Mouse (Mus musculus) MEL (cell line): ENCODE measurements at regions not wholly inside any gene's neighbourhood (a gene's known extent, or its start where the extent isn't known, plus 50 kb on each side); places are given as distances from the start of the nearest gene placed in this dataset.

Experiments
- CTCF ChIP-seq, 3 experiments: IDR thresholded peaks in 2 of 3; conservative IDR thresholded peaks in 1 of 3; 2 replicates each; pipeline ENCODE4 v1.5.1; 2011 to 2012; ENCODE audit warnings: low read length in 3 of 3, low read depth in 2 of 3, mild to moderate bottlenecking in 2 of 3, improper control_type of control experiment in 1 of 3, inconsistent platforms in 1 of 3, mixed read lengths in 1 of 3, moderate library complexity in 1 of 3; ENCODE audit not compliant: control insufficient read depth in 1 of 3, insufficient read depth in 1 of 3, poor library complexity in 1 of 3, severe bottlenecking in 1 of 3
- EP300 ChIP-seq, 2 experiments: IDR thresholded peaks; 2 replicates each; pipeline ENCODE4 v1.6.1; 2011; ENCODE audit warnings: improper control_type of control experiment in 2 of 2, low read length in 2 of 2, low read depth in 1 of 2, mild to moderate bottlenecking in 1 of 2
- MAX ChIP-seq: IDR thresholded peaks from 2 replicates; pipeline ENCODE4 v1.6.1; 2011; ENCODE audit warnings: low read length, improper control_type of control experiment
- MYC ChIP-seq: IDR thresholded peaks from 2 replicates; pipeline ENCODE4 v1.6.1; 2011; ENCODE audit warnings: low read depth, mild to moderate bottlenecking, low read length, improper control_type of control experiment, moderate library complexity
- POLR2A ChIP-seq, 2 experiments: IDR thresholded peaks; 2 replicates each; pipeline ENCODE4 v1.6.1; 2011 to 2012; ENCODE audit warnings: low read length in 2 of 2, mild to moderate bottlenecking in 2 of 2, control low read depth in 1 of 2, improper control_type of control experiment in 1 of 2, low read depth in 1 of 2, moderate library complexity in 1 of 2; ENCODE audit not compliant: control insufficient read depth in 1 of 2, insufficient read depth in 1 of 2, poor library complexity in 1 of 2
- TAL1 ChIP-seq: IDR thresholded peaks from 2 replicates; pipeline ENCODE4 v1.6.1; 2012; ENCODE audit warnings: mild to moderate bottlenecking, inconsistent platforms, low read length, moderate library complexity, mixed read lengths
- TBP ChIP-seq: IDR thresholded peaks from 2 replicates; pipeline ENCODE4 v1.8.0; 2011; ENCODE audit warnings: low read depth, low read length, improper control_type of control experiment
- UBTF ChIP-seq: IDR thresholded peaks from 2 replicates; pipeline ENCODE4 v1.6.1; 2012; ENCODE audit warnings: low read depth, mild to moderate bottlenecking, inconsistent platforms, low read length, improper control_type of control experiment, moderate library complexity, borderline replicate concordance; ENCODE audit not compliant: insufficient read depth

DNA sequence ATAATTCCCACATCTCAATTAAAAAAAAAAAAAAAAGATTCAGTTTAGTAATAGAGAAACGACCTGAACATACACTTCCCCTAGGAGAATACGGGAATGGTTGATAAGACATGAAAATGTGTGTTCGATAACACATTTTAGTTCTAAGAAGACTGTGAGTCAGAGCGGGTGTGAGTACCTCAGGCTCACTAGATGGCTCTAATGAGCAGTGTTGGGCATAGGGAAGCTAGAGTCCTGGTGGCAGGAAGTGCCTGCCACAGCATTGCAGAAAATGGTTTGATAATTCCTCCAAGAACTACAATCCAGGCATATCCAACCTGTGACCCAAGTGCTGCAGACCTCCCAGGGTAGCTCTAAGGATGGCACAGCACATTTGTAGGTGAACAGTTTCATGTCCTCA is 63.6 kb downstream of the Barx1 start:
- TF ChIP-seq EP300 (IDR thresholded peaks at IDR 0.05; ENCODE audit: low read depth in 1 of 2, low read length in 2 of 2) (no peak), POLR2A (IDR thresholded peaks at IDR 0.05; ENCODE audit: control insufficient read depth in 1 of 2, insufficient read depth in 1 of 2, low read depth in 1 of 2, low read length in 2 of 2, poor library complexity in 1 of 2) (no peak), CTCF (IDR thresholded peaks at IDR 0.05 in 2 of 3, conservative IDR thresholded peaks at IDR 0.05 in 1 of 3; ENCODE audit: control insufficient read depth in 1 of 3, insufficient read depth in 1 of 3, low read depth in 2 of 3, low read length in 3 of 3, poor library complexity in 1 of 3, severe bottlenecking in 1 of 3) (peak in 2 of 3 experiments; percentile 16 to 55; a peak in 3 of 6 replicates), UBTF (no peak), MAX (no peak), TAL1 (no peak), MYC (no peak), TBP (no peak)
